Mouse (Mus musculus) small intestine, adult 2 months (tissue): ENCODE data around the gene Parp1. TPM values are rescaled to one million over a fixed set of nuclear protein-coding genes. Genes with fewer than 3 reads are reported as not detected.

Experiments used
- H3K27ac ChIP-seq: fragments of 200-500 bp; 2 replicates; pipeline ENCODE4 v1.5.1; 2012; ENCODE audit warnings: low read depth, low read length, control low read depth, inconsistent platforms; ENCODE audit not compliant: insufficient read depth
- H3K27me3 ChIP-seq: fragments of 200-500 bp; 2 replicates; pipeline ENCODE4 v1.6.1; 2012; ENCODE audit warnings: mild to moderate bottlenecking, moderate library complexity, low read length, inconsistent platforms; ENCODE audit not compliant: control insufficient read depth, insufficient read depth
- H3K36me3 ChIP-seq: fragments of 200-500 bp; 2 replicates; pipeline ENCODE4 v1.6.1; 2012; ENCODE audit warnings: mild to moderate bottlenecking, low read length, control low read depth, inconsistent platforms; ENCODE audit not compliant: control insufficient read depth, insufficient read depth
- H3K4me1 ChIP-seq: fragments of 200-500 bp; 2 replicates; pipeline ENCODE4 v1.6.1; 2012; ENCODE audit warnings: low read length, inconsistent platforms, mixed read lengths; ENCODE audit not compliant: control insufficient read depth, insufficient read depth, insufficient read length
- H3K4me3 ChIP-seq: fragments of 200-500 bp; 2 replicates; pipeline ENCODE4 v1.5.1; 2012; ENCODE audit warnings: low read depth, mild to moderate bottlenecking, control low read depth, inconsistent platforms, low read length, moderate library complexity
- CTCF ChIP-seq: fragments of 200-500 bp; IDR thresholded peaks from 2 replicates; pipeline ENCODE4 v1.5.1; 2012; ENCODE audit warnings: low read depth, mild to moderate bottlenecking, control low read depth, inconsistent platforms, low read length, moderate library complexity, mixed read lengths; ENCODE audit not compliant: insufficient replicate concordance, insufficient read length; ENCODE audit errors: extremely low read depth
- POLR2A ChIP-seq: fragments of 200-500 bp; IDR thresholded peaks from 2 replicates; pipeline ENCODE4 v1.6.1; 2012; ENCODE audit warnings: low read depth, mild to moderate bottlenecking, control low read depth, inconsistent platforms, low read length, moderate library complexity
- WGBS: fragments of 180-500 bp; shearing (Covaris S2); methylation state at CpG from one replicate; pipeline ENCODE4 v1.1.7; 2018; 5-methylcytosine and 5-hydroxymethylcytosine counted together
- polyA plus RNA-seq: library from polyadenylated mRNA; depleted of rRNA; stranded (reverse); fragments of >200 nt; gene quantifications from 2 replicates; pipeline ENCODE4 v1.2.3, GENCODE M21; 2012; rRNA removed

Parp1 gene
- polyA plus RNA-seq: 4.9 and 8.4 TPM in 2 replicates

DNA sequence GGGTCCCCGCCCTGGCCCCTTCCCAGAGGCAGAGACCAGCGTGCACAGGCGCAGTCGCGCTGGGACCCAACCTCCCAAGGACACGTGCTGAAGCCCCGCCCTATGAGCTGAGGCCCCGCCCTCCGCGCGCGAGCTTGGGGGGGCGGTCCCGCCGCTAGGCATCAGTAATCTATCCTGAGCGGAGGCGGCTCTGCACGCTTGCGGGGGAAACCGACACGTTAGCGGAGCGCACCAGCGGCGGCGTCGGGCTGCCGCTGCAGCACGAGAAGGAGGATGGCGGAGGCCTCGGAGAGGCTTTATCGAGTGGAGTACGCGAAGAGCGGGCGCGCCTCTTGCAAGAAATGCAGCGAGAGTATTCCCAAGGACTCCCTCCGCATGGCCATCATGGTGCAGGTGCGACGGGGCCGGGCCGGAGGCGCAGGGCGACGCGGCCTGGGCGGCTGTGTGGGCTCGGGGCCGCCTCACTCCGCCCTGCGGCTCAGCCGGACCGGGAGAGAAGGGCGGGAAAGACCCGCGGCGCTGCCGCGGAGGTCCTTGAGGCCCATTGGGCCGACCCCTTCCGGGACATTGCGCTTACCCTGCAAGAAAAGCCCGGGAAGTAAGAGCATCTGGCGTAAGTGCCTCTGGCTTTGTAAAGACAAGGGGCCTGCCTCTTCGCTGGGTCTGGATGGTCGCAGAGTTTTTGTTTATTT is at the start of gene Parp1:
Parp1 (plus strand) TSS at position 164 of the 692 bp plus-strand sequence.
- WGBS: under 1% methylated on average over 67 of the region's 67 CpGs
- H3K4me3 ChIP-seq: peak within 1 kb of the TSS; percentile 69
- no peaks in the 10 kb centered on the region for H3K27me3 ChIP-seq
- TF ChIP-seq POLR2A: peak; percentile 54
- TF ChIP-seq CTCF: no peak
- no peak within 1 kb of the TSS for H3K27ac ChIP-seq
- H3K4me1 ChIP-seq: peaks cover 3% of the 10 kb centered on the region; the same call in 1 of the 2 replicates
- peaks cover 2% of the 10 kb centered on the region; the same call in 1 of the 2 replicates for H3K36me3 ChIP-seq

DNA sequence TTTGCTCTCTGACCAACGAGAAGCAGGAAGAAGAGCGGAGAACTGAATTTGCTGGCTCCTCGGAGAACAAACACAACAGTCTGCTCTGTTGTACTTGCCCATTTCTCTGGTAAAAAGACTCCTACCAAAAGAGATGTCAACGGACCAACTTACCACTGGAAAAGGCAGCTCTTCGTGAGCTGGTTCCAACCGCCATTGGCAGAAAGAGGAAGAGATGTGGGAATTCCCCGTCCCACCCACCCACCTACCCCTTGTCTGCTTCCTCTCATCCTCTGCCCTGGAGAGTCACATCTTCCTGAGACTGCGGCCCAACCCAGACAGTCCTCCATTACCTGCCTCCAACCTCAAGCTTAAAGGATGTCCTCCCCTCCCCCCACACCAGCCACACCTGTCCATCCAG is 49.2 kb upstream of the Parp1 start:
- WGBS: 70% methylated on average over 8 of the region's 8 CpGs
- H3K4me1 ChIP-seq: no peaks in the 10 kb centered on the region
- TF ChIP-seq CTCF (no peak), POLR2A (no peak)
- H3K4me3 ChIP-seq: no peak overlapping the region
- no peak overlapping the region for H3K27ac ChIP-seq
- no peaks in the 10 kb centered on the region for H3K27me3 ChIP-seq
- no peaks in the 10 kb centered on the region for H3K36me3 ChIP-seq

DNA sequence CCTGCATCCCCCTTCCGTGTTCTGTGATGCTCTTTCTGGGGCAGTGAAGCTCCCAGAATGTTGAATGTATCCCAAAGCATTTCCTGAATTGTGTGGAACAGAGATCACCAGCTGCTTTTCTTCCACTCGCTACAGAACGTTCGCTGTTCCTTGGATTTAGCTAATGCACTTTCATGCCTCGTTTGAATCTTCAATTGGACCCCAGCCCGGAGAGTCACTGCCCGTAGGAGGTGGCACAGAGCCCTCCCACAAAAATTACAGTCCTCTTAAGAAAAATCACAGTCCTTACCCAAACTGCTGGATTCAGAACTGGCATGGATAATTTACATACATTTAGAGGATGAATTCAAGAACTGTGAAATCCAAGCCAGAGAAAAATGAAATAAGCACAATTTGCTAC is 48.5 kb upstream of the Parp1 start:
- TF ChIP-seq POLR2A (no peak), CTCF (no peak)
- 70% methylated on average over 7 of the region's 7 CpGs for WGBS

DNA sequence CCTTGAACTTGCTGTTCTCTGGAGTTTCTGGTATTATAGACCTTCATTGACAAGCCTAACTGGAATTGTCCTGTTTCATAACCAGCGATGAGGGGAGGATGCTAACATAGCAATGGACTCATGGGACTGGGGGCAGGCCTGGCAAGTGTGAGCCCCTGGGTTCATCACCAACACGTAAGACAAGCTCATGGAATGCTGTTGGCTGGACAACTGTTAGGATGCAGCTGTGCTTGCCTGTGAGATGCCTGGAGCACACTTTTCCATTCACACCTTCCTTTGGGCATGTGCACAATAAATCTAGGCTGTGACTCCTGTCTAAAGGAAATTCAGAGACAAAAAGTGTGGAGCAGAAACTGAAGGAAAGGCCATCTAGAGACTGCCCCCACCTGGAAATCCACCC is 45.4 kb upstream of the Parp1 start:
- Histone ChIP-seq H3K4me3 (no peak overlapping the region), H3K36me3 (no peaks in the 10 kb centered on the region), H3K27me3 (no peaks in the 10 kb centered on the region), H3K27ac (no peak overlapping the region), H3K4me1 (no peaks in the 10 kb centered on the region)
- 88% methylated on average over 2 of the region's 2 CpGs for WGBS
- TF ChIP-seq POLR2A (no peak), CTCF (no peak)

More for the DNA sequence above, 48.5 kb upstream of the Parp1 start:
- H3K4me3 ChIP-seq: no peak overlapping the region
- no peaks in the 10 kb centered on the region for H3K36me3 ChIP-seq
- no peak overlapping the region for H3K27ac ChIP-seq
- H3K4me1 ChIP-seq: no peaks in the 10 kb centered on the region
- no peaks in the 10 kb centered on the region for H3K27me3 ChIP-seq

DNA sequence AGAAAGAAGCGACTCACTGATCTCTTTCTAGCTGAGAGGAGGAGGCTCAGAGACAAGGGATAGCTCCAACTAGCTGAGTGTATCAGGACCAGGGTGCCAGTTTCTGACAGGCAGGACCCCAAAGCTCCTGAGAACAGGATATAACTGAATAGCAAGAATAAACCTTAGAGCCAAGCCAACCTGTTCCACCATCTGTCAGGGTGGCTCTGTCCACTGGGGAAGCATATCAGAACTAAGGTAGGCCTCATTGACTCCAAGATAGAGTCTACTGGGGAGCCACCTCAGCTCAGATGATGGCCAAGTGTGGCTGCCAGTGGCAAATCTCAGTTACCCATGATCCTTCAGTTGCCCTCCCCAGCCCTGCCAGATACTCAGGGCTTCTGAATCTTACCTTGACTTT is 43.4 kb upstream of the Parp1 start:
- no peaks in the 10 kb centered on the region for H3K4me1 ChIP-seq
- TF ChIP-seq CTCF (no peak), POLR2A (no peak)
- WGBS: 77% methylated on average over 1 of the region's 1 CpGs

DNA sequence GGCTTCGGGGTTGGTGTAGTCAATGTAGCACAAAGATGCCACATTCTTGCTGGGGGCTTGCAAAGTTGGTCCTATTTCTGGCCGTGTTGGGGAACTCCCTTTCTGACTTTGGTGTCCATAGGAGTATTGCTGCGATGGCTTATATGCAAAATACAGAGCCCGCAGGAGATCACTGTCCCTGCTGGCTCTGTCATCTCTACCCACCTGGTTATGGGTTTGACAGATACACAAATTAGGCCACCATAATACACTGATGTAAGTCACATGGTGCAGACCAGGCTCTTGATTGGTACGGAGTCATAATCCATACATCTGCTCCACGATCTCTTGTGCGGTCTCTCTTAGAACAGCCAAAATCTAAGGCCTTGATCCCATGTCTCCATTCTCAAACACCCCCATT is 38.9 kb upstream of the Parp1 start:
- Histone ChIP-seq H3K36me3 (no peaks in the 10 kb centered on the region), H3K4me1 (no peaks in the 10 kb centered on the region), H3K27ac (no peak overlapping the region), H3K27me3 (no peaks in the 10 kb centered on the region), H3K4me3 (no peak overlapping the region)
- TF ChIP-seq CTCF (no peak), POLR2A (no peak)
- 94% methylated on average over 7 of the region's 7 CpGs for WGBS

More for the DNA sequence above, 43.4 kb upstream of the Parp1 start:
- Histone ChIP-seq H3K36me3 (no peaks in the 10 kb centered on the region), H3K27ac (no peak overlapping the region), H3K4me3 (no peak overlapping the region), H3K27me3 (no peaks in the 10 kb centered on the region)

DNA sequence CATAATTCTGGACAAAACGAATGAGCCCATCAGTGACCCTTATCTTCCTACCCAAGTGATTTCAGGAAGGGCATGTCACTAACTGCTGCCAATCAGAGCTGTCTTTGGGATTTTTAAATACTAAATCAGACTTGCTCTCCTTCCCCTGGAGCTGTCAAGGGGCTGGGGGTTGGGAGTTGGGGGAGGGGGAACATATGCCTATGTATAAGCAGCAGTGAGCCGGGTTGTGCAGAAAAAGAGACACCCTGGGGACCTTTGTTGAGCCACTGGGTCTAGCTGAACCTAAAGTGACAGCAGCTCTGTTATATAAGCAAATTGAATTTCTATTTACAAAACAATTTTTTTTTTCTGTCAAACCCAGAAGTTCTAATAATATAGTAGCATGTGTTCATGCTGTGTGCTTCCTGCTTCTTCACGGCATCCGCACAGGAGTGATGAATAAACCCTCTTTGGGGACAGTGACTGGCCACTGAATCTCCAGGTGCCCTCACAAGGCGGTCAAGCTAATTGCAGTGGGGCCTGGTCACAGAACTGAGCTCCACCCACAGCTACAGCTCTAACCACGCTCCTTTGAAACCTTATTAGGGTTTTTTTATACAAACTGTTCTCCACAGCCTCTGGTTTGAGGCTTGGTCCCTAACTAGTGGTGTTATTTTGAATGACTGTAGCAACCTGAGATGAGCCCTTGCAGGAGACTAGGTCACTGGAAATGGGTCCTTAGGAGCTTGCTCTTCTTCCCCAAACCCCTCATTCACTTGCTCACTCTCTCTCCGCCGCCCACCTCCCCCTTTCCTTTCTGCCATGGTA is 38.1 kb upstream of the Parp1 start:
- Histone ChIP-seq H3K4me1 (no peaks in the 10 kb centered on the region), H3K27ac (no peak overlapping the region), H3K27me3 (no peaks in the 10 kb centered on the region), H3K36me3 (no peaks in the 10 kb centered on the region), H3K4me3 (no peak overlapping the region)
- TF ChIP-seq CTCF (no peak), POLR2A (no peak)
- WGBS: 67% methylated on average over 8 of the region's 8 CpGs
